Mouse (Mus musculus): Measurements from ENCODE around the gene Unc79.

- TF ChIP-seq EP300 (IDR thresholded peaks at IDR 0.05; ENCODE audit: low read depth), result no peak
- TF ChIP-seq CTCF (IDR thresholded peaks at IDR 0.05; ENCODE audit: low read depth), result no peak
These were observed 169.0 kb downstream of the Unc79 start for GRCm38 (mm10) chr12:103117517-103118193.
